Mouse (Mus musculus): ENCODE measurements around the gene Card10.

GRCm38 (mm10) chr15:78761112-78761511 is 41.7 kb downstream of the Card10 start:
- TF ChIP-seq CTCF (IDR thresholded peaks at IDR 0.05; ENCODE audit: low read depth) (no peak), EP300 (IDR thresholded peaks at IDR 0.05; ENCODE audit: low read depth) (no peak)
